Mouse (Mus musculus): ENCODE data around the gene Sorcs1.

DNA sequence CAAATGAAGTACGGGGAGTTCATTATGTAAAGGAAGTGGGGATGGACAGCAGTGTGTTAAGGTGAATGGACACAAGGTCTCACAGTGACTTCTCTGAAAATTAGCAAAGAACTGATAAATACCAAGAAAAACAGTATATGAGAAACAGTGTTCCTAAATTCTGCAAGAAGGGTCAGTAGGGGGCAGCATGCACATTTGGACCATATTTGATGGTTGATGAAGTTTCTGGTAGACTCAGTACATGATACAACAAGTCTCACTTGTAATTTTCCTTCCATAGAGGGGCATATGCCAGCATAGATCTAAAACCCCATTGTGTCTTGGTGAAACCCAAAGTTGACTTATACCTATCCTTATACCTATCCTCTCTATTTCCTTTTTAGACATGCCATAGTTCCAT is 414.0 kb downstream of the Sorcs1 start:
- TF ChIP-seq CTCF (IDR thresholded peaks at IDR 0.05; ENCODE audit: extremely low read depth, insufficient read depth, low read length) (no peak), POLR2A (IDR thresholded peaks at IDR 0.05; ENCODE audit: extremely low read depth, insufficient read depth, low read length) (no peak)

All from cortical plate, adult 2 months (tissue).